Mouse (Mus musculus) retina, postnatal 1 day (tissue): Measurements from ENCODE around the gene Nhp2.
A peak's percentile ranks its signal among the peaks of the same experiment; 100 is the strongest.

Source experiments
- DNase-seq: peaks from one replicate; pipeline ENCODE4 v3.0.0-alpha.2; 2012

Gene Nhp2

DNA sequence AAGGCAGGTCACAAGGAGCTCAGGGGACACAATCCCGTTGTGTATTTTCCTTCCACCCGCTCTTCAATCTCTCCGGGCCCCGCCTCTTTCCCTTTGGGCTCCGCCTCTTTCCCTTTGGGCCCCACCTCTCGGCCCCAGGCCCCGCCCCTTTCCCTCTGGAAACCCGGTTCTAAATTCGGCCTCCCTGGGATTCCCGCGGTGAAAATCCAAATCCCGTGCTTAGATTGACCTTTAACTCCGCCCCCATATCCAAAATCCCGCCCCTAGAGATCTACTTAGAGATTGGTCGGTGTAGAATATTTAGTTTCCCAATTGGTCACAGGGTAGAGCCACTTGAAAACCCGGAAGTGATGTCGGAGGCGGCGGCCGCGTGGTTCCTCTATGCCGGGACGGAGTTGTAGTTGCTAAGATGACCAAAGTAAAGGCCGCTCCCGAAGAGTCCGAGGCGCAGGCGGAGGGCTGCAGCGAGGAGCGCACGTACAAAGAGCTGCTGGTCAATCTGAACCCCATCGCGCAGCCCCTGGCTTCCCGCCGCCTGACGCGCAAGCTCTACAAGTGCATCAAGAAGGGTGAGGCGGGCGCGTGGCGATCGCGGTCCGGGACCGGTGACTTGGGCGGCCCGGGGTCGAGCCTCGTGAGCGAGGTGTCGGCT lies at the start of gene Nhp2:
TSS of gene Nhp2 (plus strand) at position 327 of the 652 bp plus-strand sequence.
- DNase-seq, result peak; percentile 99

DNA sequence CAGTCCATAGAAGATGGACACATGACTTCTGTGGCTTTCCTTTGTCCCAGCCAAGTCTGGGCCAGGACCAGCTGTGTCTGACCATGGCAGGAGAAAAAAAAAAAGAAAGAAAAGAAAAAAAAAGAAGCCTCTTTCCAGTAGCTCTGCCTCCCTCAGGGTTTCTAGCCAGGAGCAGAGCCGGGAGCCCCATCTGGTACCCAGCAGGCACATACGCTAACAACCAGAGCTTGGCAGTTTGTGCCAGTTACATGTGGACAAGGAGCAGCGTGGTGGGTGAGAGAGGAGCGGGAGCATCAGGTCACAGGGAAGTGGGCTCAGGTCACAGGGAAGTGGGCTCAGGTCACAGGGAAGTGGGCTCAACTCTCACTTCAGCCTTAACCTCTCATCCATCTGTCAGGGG lies 43.1 kb upstream of the Nhp2 start:
- no peak for DNase-seq

DNA sequence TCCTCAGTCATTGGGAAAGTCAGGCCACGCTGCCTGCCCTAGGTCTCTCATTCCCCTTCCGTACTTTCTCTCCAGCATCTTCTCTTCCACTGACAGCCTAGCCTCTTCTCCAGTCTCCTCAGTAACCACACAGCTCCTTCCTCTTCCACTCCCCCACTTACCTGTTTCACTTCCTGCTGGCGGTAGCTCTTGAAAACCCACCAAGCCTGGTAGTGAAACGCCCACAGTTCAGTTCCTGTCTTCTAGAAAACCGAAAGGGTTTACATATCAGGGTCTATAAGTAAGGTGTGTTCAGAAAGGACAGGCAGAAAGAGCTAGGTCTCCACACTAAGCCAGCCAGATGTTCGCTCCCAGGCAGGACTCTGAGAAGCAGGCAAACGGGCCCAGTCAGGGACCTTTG lies 41.9 kb upstream of the Nhp2 start:
- no peak for DNase-seq

DNA sequence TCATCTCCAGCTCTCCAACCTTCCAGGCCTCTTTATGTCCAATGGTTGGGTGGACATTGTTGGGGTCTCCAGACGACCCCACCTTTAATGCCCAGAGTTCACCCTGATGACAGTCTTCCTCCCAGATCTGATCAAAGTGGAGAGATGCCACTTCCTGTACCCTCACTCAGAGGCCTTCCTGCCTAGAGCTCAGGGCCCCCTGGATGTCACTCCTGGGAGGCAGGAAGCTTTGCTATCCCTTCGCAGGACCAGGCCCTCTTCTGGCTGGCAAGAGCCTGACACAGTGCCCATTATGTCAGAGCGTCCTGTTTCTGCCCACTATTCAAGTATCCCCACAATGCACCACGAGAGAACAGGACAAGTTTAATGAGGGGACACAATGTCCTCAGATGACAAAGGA lies 40.5 kb upstream of the Nhp2 start:
- no peak for DNase-seq

DNA sequence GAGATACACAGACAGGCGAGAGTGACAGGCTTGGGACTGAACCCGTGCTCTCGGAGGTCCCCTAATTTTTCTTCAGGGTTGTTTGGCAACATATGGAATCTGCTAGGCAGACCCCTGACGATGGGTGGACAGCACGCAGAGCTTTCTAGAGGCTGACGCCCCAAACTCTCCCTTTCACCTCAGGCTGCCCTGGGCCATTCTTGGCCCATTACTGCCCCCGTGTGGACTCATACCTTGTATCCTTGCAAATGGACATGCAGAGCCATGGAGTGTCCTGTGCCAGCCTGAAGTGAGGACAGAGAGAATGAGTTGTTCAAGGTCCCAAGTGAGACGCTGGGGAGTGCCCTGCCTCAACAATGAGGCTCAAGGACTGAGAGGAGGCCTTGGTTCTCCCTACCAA lies 36.8 kb upstream of the Nhp2 start:
- DNase-seq, result peak; percentile 85

DNA sequence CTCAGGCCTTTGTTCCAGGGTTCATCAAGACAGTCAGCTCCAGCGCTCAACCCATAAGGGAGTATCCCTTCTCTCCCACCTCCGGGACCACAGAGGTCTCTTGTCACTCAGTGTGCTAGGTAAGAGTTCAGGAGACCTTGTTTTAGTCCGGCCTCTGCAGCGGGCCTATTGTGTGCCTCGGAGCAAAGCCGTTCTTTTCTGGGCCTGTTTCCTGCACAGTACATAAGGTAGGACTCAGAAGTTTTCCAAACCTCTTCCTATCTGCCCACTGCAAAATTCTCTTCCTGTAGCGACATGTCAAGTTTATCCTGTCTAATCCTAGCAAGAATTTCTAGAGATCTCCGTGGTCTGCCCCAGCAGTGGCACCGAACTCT lies 35.5 kb upstream of the Nhp2 start:
- no peak for DNase-seq

DNA sequence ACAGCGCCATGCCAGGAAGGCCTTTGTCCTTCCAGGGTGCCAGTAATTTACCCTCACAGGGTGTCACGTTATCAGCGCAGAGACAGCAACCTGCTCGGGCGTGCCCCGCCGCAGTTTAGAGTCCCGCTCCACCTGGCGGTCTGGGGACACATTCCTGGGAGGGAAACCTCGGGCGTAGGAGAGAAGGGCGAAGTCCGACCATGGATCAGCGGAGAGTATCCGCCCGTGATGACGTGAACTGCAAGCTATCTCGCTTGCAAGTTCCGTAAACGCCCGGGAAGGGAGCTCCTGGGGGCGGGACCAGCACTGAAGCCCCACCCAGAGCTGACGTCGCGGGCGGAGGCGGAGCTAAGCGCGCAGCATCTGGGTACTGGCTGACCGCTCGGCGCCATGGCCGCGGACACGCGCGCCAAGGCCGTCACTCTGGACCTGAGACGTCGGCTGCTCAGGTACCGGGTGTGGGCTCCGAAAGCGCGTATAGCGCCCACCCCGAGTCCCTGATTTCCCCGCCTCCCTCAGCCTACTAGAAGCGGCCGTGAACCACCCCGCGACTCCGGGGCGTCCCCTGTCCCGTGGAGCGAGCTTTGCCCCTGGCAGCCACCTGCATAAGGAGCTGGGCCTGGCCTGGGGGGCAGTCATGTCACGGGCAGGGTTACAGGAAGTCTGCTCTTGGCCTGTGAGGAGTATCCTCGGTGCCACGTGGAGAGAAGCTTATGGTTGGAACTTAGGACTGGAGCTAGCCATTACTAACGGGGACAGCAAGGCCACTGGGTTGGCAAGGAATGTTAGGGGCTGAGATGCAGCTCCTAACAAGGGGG lies 34.9 kb upstream of the Nhp2 start, which contains the start of gene Phykpl:
TSS of gene Phykpl (plus strand) at position 327 of the 818 bp plus-strand sequence.
- DNase-seq, result peak; percentile 98

DNA sequence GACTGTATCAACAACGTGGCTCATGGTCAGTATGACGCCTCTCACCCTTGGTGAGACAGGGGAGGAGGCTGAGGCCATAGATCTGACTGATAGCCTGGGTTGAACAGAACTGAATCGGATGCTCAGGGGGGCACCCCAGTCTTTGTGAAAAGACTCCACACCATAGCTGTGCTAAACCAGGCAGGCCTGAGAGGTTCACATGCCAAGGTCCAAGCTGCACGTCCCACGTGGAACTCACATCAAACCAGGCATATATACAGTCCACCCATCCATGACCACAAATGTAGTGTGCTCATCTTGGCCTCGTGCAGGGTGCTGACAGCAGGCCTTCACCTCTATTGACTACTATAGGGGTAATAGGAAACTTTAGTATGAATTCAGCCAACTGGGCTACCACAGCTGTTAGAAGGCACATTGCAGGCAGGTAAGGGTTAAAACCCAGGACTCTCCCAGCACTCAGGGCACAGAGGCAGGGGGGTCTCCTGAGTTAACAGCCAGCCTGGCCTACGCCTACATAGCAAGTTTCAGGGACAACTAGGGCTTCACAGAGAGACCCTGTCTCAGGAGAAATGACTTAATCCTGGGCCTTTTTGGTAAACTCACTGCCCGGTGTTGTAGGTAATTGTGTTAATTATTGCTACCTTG lies 33.8 kb upstream of the Nhp2 start:
- DNase-seq, result no peak

DNA sequence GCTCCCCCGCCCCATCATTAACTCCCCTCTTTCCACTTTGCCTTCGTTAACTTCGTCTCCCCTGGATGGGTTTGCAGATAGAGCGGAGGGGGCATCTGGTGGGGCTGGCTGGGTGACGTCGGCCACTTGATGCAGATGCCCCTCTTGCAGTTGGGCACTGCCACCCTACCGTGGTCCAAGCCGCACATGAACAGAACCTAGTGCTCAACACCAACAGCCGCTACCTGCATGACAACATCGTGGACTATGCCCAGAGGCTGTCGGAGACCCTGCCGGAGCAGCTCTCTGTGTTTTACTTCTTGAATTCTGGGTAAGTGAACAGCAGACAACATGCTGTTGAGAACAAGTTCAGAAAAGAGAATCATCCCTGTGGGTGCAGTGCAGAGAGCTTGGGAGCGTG lies 33.1 kb upstream of the Nhp2 start:
- no peak for DNase-seq

DNA sequence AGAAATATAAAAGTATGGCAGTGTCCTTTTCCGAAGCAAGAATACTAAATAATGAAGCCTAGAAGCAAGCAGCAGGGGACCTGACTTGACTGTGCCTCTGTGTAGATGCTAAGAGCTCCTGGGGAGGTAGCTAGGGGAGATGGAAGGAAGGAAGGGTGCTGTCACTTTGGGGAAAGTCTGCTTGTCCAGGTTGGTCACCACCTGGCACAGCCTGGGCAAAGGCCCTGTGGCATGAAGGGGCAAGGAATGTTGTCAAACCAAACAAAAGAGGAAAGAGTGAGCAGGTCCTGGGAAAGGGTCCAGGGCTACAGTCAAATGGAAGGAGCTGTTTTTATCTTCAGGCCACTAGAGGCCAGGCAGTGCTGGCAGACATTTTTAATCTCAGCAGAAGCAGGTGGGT lies 32.5 kb upstream of the Nhp2 start:
- DNase-seq, result no peak

DNA sequence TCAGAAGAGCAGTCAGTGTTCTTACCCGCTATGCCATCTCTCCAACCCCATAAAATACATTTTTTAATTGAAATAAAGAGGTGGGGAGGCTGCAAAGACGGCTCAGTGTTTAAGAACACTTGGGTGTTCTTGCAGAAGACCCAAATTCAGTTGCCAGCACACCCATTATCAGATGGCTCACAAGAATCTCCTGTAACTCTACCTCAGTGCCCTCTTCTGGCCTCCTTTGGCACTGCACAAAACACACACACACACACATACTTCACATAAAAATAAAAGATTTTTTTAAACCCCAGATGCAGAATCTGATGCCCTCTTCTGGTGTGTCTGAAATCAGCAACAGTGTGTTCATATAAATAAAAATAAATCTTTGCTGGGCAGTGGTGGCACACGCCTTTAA lies 30.7 kb upstream of the Nhp2 start:
- DNase-seq, result no peak

DNA sequence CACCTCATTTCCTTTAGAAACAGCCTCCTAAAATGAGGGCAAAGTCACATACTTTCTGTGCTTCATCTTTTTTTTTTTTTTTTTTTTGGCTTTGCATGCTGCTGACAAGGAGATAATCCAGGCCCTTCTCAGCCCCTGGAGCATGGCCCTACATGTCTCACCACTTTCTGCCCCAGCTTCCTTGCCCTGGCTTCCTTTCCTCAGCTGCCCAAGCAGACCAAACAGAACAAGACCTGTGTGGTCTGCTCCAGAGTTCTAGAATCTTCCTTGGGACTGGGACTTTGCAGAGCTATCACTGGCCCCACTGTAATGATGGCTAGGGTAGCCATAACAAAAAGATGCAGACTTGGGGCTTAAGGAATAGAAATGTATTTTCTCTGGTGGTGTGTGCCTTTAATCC lies 29.5 kb upstream of the Nhp2 start:
- no peak for DNase-seq

DNA sequence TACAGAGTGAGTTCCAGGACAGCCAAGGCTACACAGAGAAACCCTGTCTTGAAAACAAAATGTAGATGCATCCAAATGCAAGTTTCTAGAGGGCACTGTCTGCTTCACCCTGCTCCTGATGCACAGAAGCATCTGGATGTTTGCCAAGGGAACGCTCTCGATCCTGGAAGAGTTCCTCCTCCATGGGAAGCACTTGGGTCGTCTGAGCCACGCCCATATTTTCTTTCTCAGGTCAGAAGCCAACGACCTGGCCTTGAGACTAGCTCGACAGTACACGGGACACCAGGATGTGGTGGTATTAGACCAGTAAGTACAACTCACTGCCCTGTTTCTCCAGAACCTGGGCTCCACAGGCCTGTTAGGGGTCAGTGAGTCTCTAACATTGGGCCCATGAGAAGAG lies 28.4 kb upstream of the Nhp2 start:
- DNase-seq, result no peak

DNA sequence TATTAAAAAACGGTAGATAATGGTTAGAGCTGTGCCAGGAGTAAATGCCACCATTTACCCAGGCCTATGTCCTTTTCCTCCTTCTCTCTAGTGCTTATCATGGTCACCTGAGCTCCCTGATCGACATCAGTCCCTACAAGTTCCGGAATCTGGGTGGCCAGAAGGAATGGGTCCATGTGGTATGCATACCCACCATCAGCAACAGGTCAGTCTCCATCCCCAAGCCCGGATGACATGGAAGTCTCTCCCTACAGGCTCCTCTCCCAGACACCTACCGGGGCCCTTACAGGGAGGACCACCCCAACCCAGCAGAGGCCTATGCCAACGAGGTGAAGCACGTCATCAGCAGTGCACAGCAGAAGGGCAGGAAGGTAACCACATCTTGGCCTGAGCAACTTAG lies 27.6 kb upstream of the Nhp2 start:
- DNase-seq, result no peak

DNA sequence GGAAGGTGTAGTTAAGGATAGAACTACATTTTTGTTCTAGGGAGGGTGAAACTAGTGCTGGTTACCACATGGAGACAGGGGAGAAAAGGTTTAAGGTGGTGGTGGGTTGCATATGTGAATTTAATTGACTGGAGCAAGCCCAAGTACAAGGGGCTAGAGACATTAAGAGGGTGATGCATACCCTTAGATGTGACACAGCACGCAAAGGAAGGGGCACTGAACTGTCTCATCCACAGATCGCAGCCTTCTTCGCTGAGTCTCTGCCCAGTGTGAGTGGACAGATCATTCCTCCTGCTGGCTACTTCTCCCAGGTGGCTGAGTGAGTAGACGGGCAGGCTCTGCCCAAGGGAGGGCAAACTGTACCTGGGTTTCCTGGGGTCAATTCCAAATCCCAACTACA lies 26.2 kb upstream of the Nhp2 start:
- no peak for DNase-seq

DNA sequence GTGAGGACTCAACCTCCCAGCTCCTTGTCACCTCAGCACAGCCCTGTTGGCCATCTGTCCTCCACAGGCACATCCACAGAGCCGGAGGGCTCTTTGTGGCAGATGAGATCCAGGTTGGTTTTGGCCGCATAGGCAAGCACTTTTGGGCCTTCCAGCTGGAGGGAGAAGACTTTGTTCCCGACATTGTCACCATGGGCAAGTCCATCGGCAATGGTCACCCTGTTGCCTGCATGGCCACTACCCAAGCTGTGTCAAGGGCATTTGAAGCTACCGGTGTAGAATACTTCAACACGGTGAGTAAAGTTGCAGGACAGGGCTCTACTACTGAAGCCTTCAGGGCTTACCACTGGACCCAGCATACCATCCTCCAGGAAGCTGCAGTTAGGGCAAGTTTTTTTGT lies 25.7 kb upstream of the Nhp2 start:
- DNase-seq, result no peak

DNA sequence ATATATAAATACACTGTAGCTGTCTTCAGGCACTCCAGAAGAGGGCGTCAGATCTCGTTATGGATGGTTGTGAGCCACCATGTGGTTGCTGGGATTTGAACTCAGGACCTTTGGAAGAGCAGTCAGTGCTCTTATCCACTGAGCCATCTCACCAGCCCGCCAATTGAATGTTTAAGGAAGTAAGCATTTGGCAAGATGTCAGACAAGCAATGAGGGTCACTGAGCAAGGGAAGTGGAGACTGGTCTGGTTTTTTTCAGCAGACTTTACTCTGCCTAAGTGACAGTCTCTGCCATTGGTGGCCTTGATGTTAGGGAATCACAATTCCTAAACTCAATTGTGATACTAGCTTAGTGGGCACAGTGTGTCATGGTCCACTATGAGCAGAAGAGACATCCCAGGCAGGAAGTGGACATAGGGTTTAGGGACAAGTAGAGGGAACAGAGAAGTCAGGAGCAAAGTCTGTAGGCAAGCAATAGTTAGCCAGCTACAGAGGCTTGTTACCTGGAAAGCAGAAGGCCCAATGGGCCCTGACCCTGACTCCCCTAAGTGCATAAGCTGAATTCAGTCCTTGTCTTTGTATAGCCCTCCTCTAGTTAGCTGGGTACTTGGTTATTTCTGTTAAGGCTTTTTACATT lies 24.7 kb upstream of the Nhp2 start:
- no peak for DNase-seq

DNA sequence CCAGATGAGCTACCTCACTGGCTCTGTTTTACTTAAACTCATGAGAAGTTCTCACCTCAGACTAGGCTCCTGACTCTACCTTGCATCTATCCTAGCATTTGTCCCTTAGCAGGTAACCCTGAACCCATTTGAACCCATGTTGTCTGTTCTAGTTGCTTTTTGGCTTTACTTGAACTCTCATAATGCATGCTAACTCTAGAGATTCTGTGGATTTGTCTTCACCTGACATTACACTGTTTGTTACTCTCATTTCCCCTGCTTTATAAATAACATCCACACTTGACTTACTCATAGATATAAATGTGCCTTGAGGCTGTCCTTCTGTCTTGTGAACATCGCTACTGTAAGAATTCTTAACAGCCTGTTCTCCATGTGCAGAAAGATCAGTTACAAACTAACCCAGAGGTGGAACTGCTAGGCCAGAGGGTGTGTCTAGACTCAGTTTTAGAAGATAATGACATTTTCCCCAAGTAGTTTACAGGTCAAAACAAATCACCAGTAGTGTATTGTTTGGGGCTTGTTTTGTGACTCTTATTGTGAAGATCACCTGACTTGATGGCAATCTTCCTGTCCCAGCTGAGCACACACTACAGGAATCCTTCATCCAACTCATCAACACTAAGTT lies 24.0 kb upstream of the Nhp2 start:
- no peak for DNase-seq

DNA sequence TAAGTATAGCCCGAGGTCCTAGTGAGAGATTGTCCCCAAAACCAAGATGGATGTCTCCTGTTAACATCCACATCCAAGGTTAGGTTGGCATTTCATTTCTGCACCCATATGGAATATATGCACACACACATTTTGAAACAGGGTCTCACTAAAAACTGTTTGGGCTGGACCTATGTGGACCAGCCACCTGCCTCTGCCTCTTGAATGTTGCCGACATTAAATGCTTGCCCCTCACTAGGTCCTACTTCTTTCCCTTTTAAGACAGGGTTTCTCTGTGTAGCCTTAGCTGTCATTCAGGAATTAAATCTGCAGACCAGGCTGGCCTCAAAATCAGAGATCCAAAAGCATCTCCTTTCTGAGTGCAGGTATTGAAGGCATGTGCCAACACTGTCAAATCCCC lies 22.0 kb upstream of the Nhp2 start:
- no peak for DNase-seq

DNA sequence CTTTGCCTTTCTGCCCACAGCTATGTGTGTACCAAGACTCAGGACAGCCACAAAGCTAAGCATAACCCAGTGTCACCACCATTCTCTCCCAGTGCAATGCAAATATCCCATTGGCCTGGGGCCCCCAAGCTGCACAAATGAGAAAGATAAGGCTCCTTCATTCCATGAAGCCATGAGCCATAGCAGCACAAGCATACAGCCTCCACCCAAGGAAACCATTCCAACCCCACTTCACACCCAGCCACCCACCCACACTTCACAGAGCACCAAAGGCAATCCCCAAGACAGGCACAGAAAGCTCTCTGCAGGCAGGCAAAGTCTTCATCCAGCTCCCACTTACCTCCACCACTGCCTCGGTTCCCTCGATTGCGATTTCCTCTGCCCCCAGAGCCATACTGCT lies 17.3 kb upstream of the Nhp2 start:
- DNase-seq, result no peak

DNA sequence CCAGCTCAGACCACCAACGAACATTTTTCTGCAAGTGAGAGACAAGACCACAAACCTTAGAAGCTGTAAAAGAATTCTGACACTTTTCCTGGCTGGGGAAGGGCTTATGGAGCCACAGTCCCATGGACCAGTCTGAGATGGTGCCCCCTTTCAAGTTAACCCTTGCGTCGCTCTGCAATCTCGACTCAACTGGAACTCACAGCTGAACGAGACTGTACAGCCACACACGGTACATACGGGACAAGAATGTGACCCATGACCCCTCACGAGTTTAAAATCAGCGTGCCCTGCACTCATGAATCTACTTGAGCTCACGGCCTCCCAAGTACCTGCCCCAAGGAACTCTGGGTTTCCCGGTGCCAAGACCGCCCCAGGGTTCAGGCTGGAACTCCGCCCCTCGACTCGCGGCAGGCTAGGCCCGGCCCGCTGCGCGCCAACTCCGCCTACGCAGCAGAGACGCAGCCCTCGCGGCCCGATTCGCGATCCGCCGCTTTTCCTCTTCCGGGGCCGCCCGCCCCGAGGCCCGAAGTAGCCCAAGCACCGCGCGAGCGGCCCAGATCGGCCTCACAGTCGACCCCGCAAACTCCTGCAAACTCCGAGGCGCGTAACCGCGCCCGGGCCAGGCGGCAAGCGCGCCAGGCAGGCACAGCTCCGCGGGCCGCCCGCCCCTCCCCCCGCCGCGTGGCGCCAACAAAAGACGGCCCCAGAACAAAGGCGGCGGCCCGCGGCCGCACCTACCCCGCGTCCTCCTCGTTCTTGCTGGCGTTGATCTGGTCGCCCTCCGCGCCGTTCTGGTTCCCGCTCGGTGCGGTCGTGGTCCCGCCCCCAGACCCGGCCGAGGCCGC lies 13.7 kb upstream of the Nhp2 start:
- peak; percentile 86 for DNase-seq

DNA sequence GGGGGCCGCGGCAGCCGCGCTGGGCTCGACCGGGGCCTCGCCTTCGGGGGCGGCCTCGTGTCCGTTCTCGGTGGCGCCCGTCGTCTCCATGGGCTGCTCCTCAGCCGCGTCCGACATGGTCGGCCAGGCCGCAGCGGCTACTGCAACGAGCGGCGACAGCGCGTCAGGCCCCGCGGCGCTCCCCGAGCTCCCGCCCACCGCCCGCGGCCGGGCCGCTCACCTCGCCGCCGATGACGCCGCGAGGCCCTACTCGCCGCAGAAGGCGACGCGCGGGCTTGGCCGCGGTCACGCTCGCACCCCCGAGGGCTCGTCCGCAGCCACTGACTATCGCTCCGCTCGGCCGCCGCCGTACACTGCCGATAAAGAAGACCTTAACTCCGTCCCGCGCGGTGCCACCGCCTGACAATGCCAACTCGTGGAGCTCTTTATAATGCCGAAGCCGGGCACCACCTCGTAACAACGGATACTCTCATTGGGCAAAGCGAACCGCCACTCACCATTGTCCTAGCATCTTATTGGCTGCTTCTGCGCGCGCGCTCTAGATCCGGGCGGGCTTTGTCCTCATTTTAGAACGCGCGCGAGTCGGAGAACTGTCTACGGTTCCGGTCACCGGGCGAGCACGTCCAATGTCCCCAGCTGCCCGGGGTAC lies 13.0 kb upstream of the Nhp2 start, which contains the start of gene Hnrnpab:
TSS of gene Hnrnpab (minus strand) at position 401 of the 649 bp plus-strand sequence.
- DNase-seq, result peak; percentile 99
